Mouse (Mus musculus) limb, embryonic 15.5 days (tissue): Measurements from ENCODE around the gene Nploc4. TPM values are rescaled to one million over a fixed set of nuclear protein-coding genes. Genes with fewer than 3 reads are reported as not detected.
A peak's percentile ranks its signal among the peaks of the same experiment; 100 is the strongest.

Source experiments
- ATAC-seq: fragments of 200-750 bp; cut with Nextera tagmentation; 2 replicates; pipeline ENCODE4 v1.8.0; 2017; ENCODE audit warnings: low read depth, moderate TSS enrichment; ENCODE audit not compliant: insufficient number of reproducible peaks, low FRiP score, low TSS enrichment
- H3K27ac ChIP-seq: fragments of 300-500 bp; sonication (generic); 2 replicates; pipeline ENCODE4 v1.5.1; 2015; ENCODE audit warnings: moderate library complexity, mild to moderate bottlenecking, inconsistent platforms
- H3K27me3 ChIP-seq: fragments of 300-500 bp; sonication (generic); 2 replicates; pipeline ENCODE4 v1.6.1; 2015; ENCODE audit warnings: inconsistent platforms
- H3K36me3 ChIP-seq: fragments of 300-500 bp; sonication (generic); 2 replicates; pipeline ENCODE4 v1.6.1; 2015; ENCODE audit warnings: inconsistent platforms
- H3K4me1 ChIP-seq: fragments of 300-500 bp; sonication (generic); 2 replicates; pipeline ENCODE4 v1.6.1; 2015; ENCODE audit warnings: inconsistent platforms
- H3K4me2 ChIP-seq: fragments of 300-500 bp; sonication (generic); 2 replicates; pipeline ENCODE4 v1.6.1; 2015; ENCODE audit warnings: mild to moderate bottlenecking, inconsistent platforms
- H3K4me3 ChIP-seq: fragments of 300-500 bp; sonication (generic); 2 replicates; pipeline ENCODE4 v1.5.1; 2015; ENCODE audit warnings: mild to moderate bottlenecking, inconsistent platforms
- H3K9ac ChIP-seq: fragments of 300-500 bp; sonication (generic); 2 replicates; pipeline ENCODE4 v1.6.1; 2015; ENCODE audit warnings: inconsistent platforms
- H3K9me3 ChIP-seq: fragments of 300-500 bp; sonication (generic); 2 replicates; pipeline ENCODE4 v1.6.1; 2016; ENCODE audit warnings: inconsistent platforms
- WGBS: fragments of 180-500 bp; shearing (Covaris S2); methylation state at CpG from one replicate; pipeline ENCODE4 v1.1.7; 2015; 5-methylcytosine and 5-hydroxymethylcytosine counted together
- polyA plus RNA-seq: library from polyadenylated mRNA; unstranded; fragments of >200 nt; fragmentation: Nextera tagmentation; extraction: Ambion mirVana; gene quantifications from 2 replicates; pipeline ENCODE4 v1.2.1, GENCODE M21; 2015

The Nploc4 gene
- polyA plus RNA-seq, 1 experiment from 2014 or later, result 30.8 TPM

DNA sequence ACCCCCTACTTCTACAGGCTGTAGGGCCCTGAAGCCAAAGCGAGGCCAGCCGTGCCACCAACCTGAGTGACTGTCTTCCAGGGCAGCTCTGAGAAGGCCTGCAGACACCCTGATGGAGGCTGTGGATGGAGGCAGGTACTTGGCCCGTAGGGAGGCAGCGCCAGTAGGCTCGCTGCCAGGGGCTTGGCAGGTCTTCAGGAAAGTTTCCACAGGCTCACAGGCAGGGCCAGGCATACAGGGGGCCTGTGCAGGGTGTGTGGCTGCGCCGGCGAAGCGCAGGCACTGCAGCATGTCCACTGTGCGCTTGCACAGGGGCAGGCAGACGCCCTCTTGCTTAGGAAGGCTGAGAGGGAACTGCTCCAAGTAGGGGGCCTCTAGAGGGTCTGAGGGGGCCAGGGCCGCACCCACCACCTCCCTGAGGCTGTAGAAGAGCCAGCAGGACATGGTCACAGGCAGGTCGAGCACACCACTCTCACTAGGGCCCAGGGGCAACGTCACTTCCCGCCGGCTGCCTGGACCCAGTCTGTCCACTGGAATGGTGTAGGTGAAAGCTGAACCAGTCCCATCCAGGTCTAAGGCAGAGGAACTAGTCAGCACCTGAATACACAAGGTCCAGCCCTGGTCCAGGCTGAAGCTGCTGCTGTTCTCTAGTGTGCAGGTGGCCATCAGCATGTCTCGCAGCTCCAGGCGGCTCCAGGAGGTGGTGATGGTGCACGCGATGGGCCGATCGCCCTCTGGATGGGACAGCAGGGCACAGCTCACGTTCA lies 63.5 kb downstream of the Nploc4 start:
- H3K4me2 ChIP-seq, result no peak overlapping the region
- H3K4me1 ChIP-seq, result peaks cover 46% of the 10 kb centered on the region
- H3K9me3 ChIP-seq, result no peaks in the 10 kb centered on the region
- no peaks in the 10 kb centered on the region for H3K27me3 ChIP-seq
- ATAC-seq, result no peak
- 78% methylated on average over 23 of the region's 23 CpGs for WGBS
- no peak overlapping the region for H3K4me3 ChIP-seq
- no peak overlapping the region for H3K9ac ChIP-seq
- peaks cover 80% of the 10 kb centered on the region for H3K36me3 ChIP-seq
- H3K27ac ChIP-seq, result peak overlapping the region; percentile 71

DNA sequence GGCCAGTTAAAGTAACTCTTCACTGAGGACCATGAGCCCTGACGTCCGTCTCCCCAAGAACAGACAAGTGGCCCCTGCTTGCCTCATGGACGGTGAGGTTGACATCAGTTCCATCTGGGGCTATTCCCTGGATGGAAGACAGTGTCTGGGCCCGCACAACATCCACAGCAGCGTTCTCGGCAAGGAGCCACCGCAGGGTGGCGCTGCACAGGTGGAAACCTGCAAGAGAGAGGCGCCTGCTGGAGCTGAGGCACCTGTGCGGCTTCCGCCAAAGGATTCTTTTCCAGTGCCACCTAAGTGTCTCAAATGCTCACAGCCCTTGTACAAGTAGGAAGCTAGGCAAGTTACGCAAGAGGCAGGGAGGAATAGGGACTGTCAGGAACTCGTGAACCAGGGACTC lies 64.5 kb downstream of the Nploc4 start:
- no peak for ATAC-seq
- Histone ChIP-seq H3K4me3 (no peak overlapping the region), H3K4me2 (no peak overlapping the region), H3K9ac (no peak overlapping the region), H3K4me1 (peaks cover 41% of the 10 kb centered on the region), H3K36me3 (peaks cover 90% of the 10 kb centered on the region), H3K27me3 (no peaks in the 10 kb centered on the region), H3K27ac (no peak overlapping the region), H3K9me3 (no peaks in the 10 kb centered on the region)
- WGBS, result 66% methylated on average over 13 of the region's 13 CpGs

DNA sequence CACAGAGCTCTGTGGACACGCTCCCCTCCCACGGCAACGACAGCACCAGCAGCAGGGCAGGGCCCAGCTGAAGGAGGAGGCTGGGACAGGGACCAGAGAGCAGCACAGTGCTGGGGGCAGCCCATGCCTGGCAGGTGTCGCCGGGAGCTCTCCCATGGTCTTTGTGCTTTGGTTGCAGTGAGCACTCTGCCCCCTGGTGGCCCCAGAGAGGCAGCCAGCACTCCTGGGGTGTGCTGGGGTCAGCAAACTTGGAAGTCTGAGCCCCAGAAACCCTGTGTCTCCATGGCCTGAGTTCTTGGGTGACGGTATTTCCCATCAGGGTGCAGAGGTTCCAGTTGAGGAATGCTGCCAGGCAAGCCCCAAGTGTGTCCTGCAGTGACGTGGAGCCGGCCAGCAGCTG lies 67.9 kb downstream of the Nploc4 start:
- H3K4me1 ChIP-seq, result peaks cover 21% of the 10 kb centered on the region
- no peak for ATAC-seq
- H3K27ac ChIP-seq, result no peak overlapping the region
- no peak overlapping the region for H3K4me3 ChIP-seq
- no peaks in the 10 kb centered on the region for H3K27me3 ChIP-seq
- no peak overlapping the region for H3K4me2 ChIP-seq
- peaks cover 64% of the 10 kb centered on the region for H3K36me3 ChIP-seq
- no peak overlapping the region for H3K9ac ChIP-seq
- 33% methylated on average over 8 of the region's 8 CpGs for WGBS
- H3K9me3 ChIP-seq, result no peaks in the 10 kb centered on the region

DNA sequence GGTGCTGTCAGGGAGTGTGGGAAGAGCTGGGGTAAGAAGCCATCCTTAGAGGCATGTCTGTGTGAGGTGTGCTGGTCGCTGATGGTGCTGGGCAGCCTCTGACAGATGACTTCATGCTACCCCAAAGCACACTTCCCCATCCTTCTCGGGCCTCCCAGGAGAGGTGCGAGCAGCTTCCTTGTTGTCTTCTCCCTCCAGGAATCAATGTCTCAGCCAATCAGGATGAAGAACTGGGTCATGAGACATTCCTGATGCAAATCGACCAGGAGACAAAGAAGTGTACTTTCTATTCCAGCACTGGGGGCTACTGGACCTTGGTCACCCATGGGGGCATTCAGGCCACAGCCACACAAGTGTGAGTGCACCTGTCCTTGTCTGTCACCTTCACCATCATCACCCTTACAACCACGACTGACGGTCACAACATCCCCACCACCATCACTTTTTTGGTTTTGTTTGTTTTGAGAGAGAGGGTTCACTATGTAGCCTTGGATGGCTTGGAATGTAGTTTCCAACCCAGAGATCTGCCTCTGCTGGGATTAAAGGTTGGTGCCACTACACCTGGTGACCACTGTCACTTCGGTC lies 71.0 kb downstream of the Nploc4 start:
- WGBS, result 36% methylated on average over 7 of the region's 7 CpGs
- no peak overlapping the region for H3K4me2 ChIP-seq
- H3K9ac ChIP-seq, result no peak overlapping the region
- ATAC-seq, result no peak
- H3K27ac ChIP-seq, result no peak overlapping the region
- H3K27me3 ChIP-seq, result no peaks in the 10 kb centered on the region
- no peaks in the 10 kb centered on the region for H3K9me3 ChIP-seq
- no peak overlapping the region for H3K4me3 ChIP-seq
- H3K4me1 ChIP-seq, result peaks cover 9% of the 10 kb centered on the region
- peaks cover 33% of the 10 kb centered on the region for H3K36me3 ChIP-seq

DNA sequence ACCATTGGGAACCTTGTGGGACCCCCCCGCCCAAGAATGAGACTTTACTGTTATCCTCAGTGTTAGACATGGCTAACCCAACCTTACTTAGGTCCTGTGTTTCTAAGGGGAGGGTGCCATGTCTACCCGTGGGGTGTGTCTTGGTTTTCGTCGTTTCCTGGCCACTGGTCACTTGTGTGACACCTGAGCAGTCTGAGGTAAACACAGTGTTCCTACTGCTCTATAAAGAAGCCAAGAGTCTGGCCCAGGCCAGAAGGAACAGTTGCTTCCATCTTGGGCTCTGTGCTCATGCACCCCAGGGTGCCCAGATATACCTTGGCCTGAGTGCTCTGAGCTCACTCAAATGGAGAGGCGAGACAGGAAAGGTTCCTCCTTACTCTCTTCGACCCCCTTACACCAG lies 74.6 kb downstream of the Nploc4 start:
- no peak for ATAC-seq
- H3K27me3 ChIP-seq, result no peaks in the 10 kb centered on the region
- 82% methylated on average over 6 of the region's 6 CpGs for WGBS
- H3K9ac ChIP-seq, result no peak overlapping the region
- H3K4me3 ChIP-seq, result no peak overlapping the region
- no peaks in the 10 kb centered on the region for H3K9me3 ChIP-seq
- no peak overlapping the region for H3K4me2 ChIP-seq
- H3K4me1 ChIP-seq, result peaks cover 35% of the 10 kb centered on the region
- no peak overlapping the region for H3K27ac ChIP-seq
- H3K36me3 ChIP-seq, result no peaks in the 10 kb centered on the region

DNA sequence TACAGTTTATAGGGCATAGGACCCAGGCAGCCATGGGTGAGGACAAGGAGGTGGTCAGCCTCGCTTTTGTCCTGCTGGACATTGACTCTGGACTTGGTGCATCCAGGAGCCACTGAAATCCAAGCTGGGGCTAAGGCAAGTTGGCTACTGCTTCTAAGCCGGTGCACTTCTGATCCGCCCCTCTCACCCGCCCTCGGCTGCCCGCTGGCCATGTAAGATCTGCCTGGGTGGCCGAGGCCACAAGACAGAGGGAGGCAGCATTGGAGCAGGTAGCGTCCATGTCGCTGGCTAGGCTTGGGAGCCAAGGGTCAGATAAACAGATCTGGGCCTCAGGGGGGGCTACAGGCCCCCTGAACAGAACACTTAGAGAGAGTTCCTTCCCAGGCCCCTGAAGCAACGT lies 76.2 kb downstream of the Nploc4 start, which contains the start of gene Fscn2:
Gene Fscn2 (plus strand): TSS at position 240 of the 400 bp plus-strand sequence.
- Histone ChIP-seq H3K4me2 (no peak within 1 kb of the TSS), H3K4me1 (peaks cover 49% of the 10 kb centered on the region), H3K27ac (no peak within 1 kb of the TSS), H3K9ac (no peak within 1 kb of the TSS), H3K36me3 (no peaks in the 10 kb centered on the region), H3K9me3 (no peaks in the 10 kb centered on the region), H3K27me3 (no peaks in the 10 kb centered on the region), H3K4me3 (no peak within 1 kb of the TSS)
- 72% methylated on average over 10 of the region's 10 CpGs for WGBS
- ATAC-seq, result no peak

DNA sequence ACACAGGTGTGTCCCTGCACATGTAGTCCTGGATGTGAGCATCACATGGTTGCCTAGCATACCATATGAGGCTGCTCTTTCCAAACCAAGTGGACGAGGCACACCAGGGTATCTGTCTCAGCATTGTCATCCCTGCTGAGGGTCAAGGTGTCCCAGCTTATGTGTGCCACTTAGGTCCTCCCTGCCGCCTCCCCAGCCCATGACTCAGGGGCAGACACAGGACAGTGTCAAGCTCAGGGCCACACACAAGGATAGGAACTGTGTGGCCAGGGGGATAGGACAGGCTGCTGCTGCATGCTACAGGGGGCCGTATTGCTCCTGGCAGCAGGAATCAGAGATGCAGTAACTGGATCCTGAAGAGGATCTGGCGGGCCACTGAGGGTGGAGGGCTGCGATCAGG lies 76.8 kb downstream of the Nploc4 start:
- ATAC-seq, result no peak
- no peaks in the 10 kb centered on the region for H3K36me3 ChIP-seq
- WGBS, result 59% methylated on average over 5 of the region's 5 CpGs
- H3K9me3 ChIP-seq, result no peaks in the 10 kb centered on the region
- H3K4me1 ChIP-seq, result peaks cover 50% of the 10 kb centered on the region
- no peak overlapping the region for H3K4me2 ChIP-seq
- H3K9ac ChIP-seq, result no peak overlapping the region
- no peak overlapping the region for H3K27ac ChIP-seq
- H3K4me3 ChIP-seq, result no peak overlapping the region
- H3K27me3 ChIP-seq, result no peaks in the 10 kb centered on the region

DNA sequence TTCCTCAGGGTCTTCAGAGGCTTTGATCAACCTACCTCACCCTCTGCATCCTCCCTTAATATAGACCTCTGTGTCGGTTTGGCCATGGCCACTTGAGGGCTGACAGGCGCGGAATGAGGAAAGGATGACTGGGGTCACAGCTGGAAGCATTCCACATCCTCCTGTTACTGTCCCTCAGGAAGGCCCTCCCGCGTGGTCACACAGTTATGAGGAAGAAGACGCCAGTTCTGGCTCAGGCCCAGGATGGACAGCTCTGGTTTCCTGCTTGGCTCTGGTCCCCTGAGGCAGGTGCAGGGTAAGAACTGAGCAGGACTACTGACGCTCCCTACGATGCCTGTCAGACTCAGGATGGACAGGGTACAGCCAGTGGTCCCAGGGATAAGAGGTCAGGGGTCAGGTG lies 77.4 kb downstream of the Nploc4 start:
- no peaks in the 10 kb centered on the region for H3K9me3 ChIP-seq
- no peaks in the 10 kb centered on the region for H3K36me3 ChIP-seq
- no peaks in the 10 kb centered on the region for H3K27me3 ChIP-seq
- H3K9ac ChIP-seq, result no peak overlapping the region
- H3K4me3 ChIP-seq, result no peak overlapping the region
- 41% methylated on average over 8 of the region's 8 CpGs for WGBS
- H3K4me2 ChIP-seq, result no peak overlapping the region
- peaks cover 55% of the 10 kb centered on the region for H3K4me1 ChIP-seq
- no peak for ATAC-seq
- H3K27ac ChIP-seq, result no peak overlapping the region

DNA sequence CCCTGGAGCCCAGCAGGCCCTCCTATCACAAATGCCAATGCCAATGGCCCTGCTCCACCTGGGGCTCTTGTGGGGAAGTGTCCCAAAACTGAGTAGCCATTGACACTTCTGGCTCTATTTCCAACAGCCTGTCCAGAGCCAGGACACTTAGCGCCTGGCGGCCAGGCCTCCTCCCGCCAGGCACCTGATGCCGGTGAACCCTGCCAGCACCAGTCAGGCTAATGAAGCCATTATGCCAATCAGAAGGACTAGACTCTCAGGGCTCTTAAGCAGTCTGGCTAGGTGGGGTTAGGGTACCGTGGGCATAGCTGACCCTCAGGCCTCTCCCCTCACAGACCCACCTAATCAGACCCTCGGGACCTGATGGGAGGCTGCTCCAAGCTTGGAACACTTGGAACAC lies 78.1 kb downstream of the Nploc4 start:
- no peak overlapping the region for H3K4me3 ChIP-seq
- H3K27me3 ChIP-seq, result no peaks in the 10 kb centered on the region
- peak overlapping the region; percentile 82; the same call in 1 of the 2 replicates for H3K27ac ChIP-seq
- peaks cover 55% of the 10 kb centered on the region for H3K4me1 ChIP-seq
- 74% methylated on average over 6 of the region's 6 CpGs for WGBS
- no peaks in the 10 kb centered on the region for H3K36me3 ChIP-seq
- H3K4me2 ChIP-seq, result no peak overlapping the region
- no peaks in the 10 kb centered on the region for H3K9me3 ChIP-seq
- no peak overlapping the region for H3K9ac ChIP-seq
- ATAC-seq, result no peak

DNA sequence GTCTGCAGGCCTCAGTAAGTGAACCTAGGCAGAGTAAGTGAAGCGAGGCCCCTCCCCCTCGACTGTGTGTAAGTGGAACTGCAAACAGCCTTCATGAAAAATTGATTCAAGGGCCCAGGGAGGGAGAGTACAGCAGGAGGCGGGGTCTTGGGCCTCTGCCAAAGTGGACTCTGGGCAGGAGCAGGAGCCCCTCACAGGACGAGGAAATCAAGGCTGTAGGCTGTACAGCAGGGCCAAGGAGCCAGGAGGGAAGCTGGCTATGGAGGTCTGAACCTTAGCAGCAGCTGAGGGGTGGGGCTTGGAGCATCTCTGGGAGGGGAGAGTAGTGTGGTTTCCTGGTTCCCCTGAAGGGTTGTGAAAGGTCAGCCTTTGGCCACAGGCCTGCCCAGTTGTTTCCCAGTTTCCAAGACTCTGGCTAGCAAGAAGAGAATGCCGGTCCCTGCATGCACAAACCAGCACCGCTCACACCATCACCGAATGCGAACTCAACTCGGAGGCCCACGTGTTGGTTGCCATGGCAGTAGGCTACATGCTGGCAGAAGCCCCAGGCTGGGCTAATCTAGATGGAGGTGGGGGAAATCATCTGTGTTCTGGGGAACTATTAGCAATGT lies 79.6 kb downstream of the Nploc4 start:
- H3K9ac ChIP-seq, result no peak overlapping the region

DNA sequence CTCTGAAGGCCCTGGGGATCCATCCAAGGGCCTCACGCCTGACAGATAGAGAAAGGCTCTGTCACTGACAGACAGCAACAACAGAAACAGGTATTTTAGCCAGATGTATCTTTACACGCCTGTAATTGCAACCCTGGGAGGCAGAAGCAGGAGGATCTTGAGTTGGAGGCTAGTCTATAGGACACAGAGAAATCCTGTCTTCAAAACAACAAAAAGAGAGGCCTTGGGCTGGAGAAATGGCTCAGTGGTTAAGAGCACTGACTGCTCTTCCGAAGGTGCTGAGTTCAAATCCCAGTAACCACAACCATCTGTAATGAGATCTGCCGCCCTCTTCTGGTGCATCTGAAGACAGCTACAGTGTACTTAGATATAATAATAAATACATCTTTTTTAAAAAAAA lies 80.6 kb downstream of the Nploc4 start:
- 92% methylated on average over 4 of the region's 4 CpGs for WGBS
- H3K27me3 ChIP-seq, result no peaks in the 10 kb centered on the region
- no peak overlapping the region for H3K4me2 ChIP-seq
- no peak overlapping the region for H3K27ac ChIP-seq
- no peak for ATAC-seq
- no peak overlapping the region for H3K9ac ChIP-seq
- no peaks in the 10 kb centered on the region for H3K9me3 ChIP-seq
- no peaks in the 10 kb centered on the region for H3K36me3 ChIP-seq
- peaks cover 76% of the 10 kb centered on the region for H3K4me1 ChIP-seq
- H3K4me3 ChIP-seq, result no peak overlapping the region

More for the DNA sequence above, 79.6 kb downstream of the Nploc4 start:
- Histone ChIP-seq H3K4me1 (peaks cover 66% of the 10 kb centered on the region), H3K4me3 (no peak overlapping the region), H3K9me3 (no peaks in the 10 kb centered on the region), H3K36me3 (no peaks in the 10 kb centered on the region), H3K4me2 (peak overlapping the region; percentile 31), H3K27ac (peak overlapping the region; percentile 82), H3K27me3 (no peaks in the 10 kb centered on the region)
- ATAC-seq, result peak; percentile 43; the same call in 1 of the 2 replicates
- WGBS, result 13% methylated on average over 10 of the region's 10 CpGs

DNA sequence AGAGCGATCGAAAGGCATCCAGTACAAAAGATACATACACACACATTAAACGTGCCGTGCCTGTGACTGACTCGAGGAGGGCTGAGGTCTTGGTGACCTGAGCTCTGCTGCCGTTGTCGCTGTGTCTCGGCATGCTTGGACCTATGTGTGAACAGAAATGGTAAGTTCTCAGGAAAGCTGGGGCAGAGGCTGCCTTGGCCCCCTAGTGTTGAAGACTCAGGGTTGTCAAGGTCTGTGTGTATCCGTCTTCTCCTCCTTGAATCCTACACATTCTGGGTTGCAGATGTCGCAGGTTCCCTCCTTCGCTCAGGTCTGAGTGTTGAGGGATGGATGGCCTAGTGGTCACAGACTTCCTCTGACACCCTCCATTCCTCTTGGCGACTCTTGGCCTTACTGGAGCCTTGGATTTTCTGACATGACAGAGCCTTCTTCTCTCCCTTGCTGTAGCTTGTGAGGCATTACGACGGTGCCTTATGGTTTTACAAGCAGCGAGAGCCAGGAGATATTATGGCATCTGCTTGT lies 81.1 kb downstream of the Nploc4 start:
- Histone ChIP-seq H3K4me2 (no peak overlapping the region), H3K4me3 (no peak overlapping the region), H3K36me3 (no peaks in the 10 kb centered on the region), H3K27ac (no peak overlapping the region), H3K9me3 (no peaks in the 10 kb centered on the region), H3K27me3 (no peaks in the 10 kb centered on the region), H3K4me1 (peaks cover 77% of the 10 kb centered on the region), H3K9ac (no peak overlapping the region)
- no peak for ATAC-seq
- WGBS, result 83% methylated on average over 15 of the region's 15 CpGs
